In the genomic region with DNA sequence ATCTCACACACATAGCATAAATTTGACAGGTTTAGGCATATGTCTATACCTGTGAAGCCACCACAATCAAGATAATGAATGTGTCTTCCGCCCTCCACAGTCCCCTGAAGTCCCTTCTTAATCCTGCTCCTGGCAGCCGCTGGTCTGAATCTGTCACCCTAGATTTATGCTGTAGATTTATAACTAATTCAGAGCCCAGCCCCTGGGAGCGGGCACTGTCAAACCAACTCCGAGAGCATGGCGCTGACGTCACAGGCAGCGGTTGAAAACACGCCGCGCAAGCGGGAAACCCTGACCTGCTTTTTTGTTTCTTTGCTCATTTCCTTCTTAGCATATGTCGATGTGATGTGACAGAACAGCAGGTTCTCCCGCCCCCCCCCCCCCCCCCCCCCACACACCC, we compare ENCODE assay signal across 8 mouse cellular contexts. TPM values are rescaled to one million over a fixed set of nuclear protein-coding genes. Genes with fewer than 3 reads are reported as not detected.
DNase-seq lines count a peak whose midpoint lies in the region; ATAC-seq and TF ChIP-seq lines count a peak whose summit lies in the region.

No protein-coding gene starts in this region.

- TF ChIP-seq EP300 in stomach, postnatal 0 days (optimal IDR thresholded peaks at IDR 0.05), result no peak

- ATAC-seq in hindbrain, embryonic 13.5 days (ENCODE audit: low FRiP score), result peak; percentile 68; the same call in 1 of the 2 replicates
- peak; percentile 58 for ATAC-seq in megakaryocyte, adult 5-6 weeks (ENCODE audit: poor library complexity, severe bottlenecking)
- no peak for ATAC-seq in stomach, postnatal 0 days (ENCODE audit: low FRiP score, low TSS enrichment)

- 0 out of 2 replicates have a peak overlapping the region, but pooled peaks have one; percentile 40 for H3K9ac ChIP-seq in hindbrain, embryonic 13.5 days
- no peak overlapping the region for H3K9ac ChIP-seq in stomach, postnatal 0 days (ENCODE audit: low read length)

- peaks cover 20% of the 10 kb centered on the region for H3K27me3 ChIP-seq in E14TG2a.4 (ENCODE audit: insufficient read depth, low read length)
- H3K27me3 ChIP-seq in hindbrain, embryonic 13.5 days, result no peaks in the 10 kb centered on the region
- no peaks in the 10 kb centered on the region for H3K27me3 ChIP-seq in stomach, postnatal 0 days (ENCODE audit: control insufficient read depth, insufficient read depth, low read length)

- no peaks in the 10 kb centered on the region for H3K9me3 ChIP-seq in E14TG2a.4 (ENCODE audit: low read length)
- H3K9me3 ChIP-seq in hindbrain, embryonic 13.5 days, result no peaks in the 10 kb centered on the region
- H3K9me3 ChIP-seq in stomach, postnatal 0 days (ENCODE audit: control insufficient read depth, low read length), result no peaks in the 10 kb centered on the region

- no peak overlapping the region for H3K27ac ChIP-seq in hindbrain, embryonic 13.5 days
- no peak overlapping the region for H3K27ac ChIP-seq in stomach, postnatal 0 days (replicated peaks)

- 0 out of 2 replicates have a peak overlapping the region, but pooled peaks have one; percentile 41 for H3K4me3 ChIP-seq in E14TG2a.4 (replicated peaks; ENCODE audit: low read length)
- H3K4me3 ChIP-seq in hindbrain, embryonic 13.5 days, result peak overlapping the region; percentile 23
- no peak overlapping the region for H3K4me3 ChIP-seq in stomach, postnatal 0 days (ENCODE audit: low read depth, low read length)

- TF ChIP-seq CTCF in E14TG2a.4 (conservative IDR thresholded peaks at IDR 0.05; ENCODE audit: low read length), result no peak
- TF ChIP-seq CTCF in stomach, postnatal 0 days (IDR thresholded peaks at IDR 0.05; ENCODE audit: low read depth), result no peak

- 41% methylated on average over 13 of the region's 13 CpGs for WGBS in hindbrain, embryonic 13.5 days
- WGBS in stomach, postnatal 0 days, result 31% methylated on average over 13 of the region's 13 CpGs

- peaks cover 7% of the 10 kb centered on the region; the same call in 1 of the 2 replicates for H3K4me1 ChIP-seq in E14TG2a.4 (replicated peaks; ENCODE audit: low read depth, low read length)
- peaks cover 4% of the 10 kb centered on the region; the same call in 1 of the 2 replicates for H3K4me1 ChIP-seq in hindbrain, embryonic 13.5 days (replicated peaks)
- no peaks in the 10 kb centered on the region for H3K4me1 ChIP-seq in stomach, postnatal 0 days (replicated peaks; ENCODE audit: control insufficient read depth, insufficient read depth)

- peak overlapping the region; percentile 49 for H3K4me2 ChIP-seq in hindbrain, embryonic 13.5 days
- H3K4me2 ChIP-seq in stomach, postnatal 0 days (replicated peaks; ENCODE audit: low read depth), result peak overlapping the region; percentile 27; the same call in 1 of the 2 replicates

- H3K36me3 ChIP-seq in E14TG2a.4 (ENCODE audit: insufficient read depth, low read length), result no peaks in the 10 kb centered on the region
- H3K36me3 ChIP-seq in hindbrain, embryonic 13.5 days, result no peaks in the 10 kb centered on the region
- no peaks in the 10 kb centered on the region for H3K36me3 ChIP-seq in stomach, postnatal 0 days (ENCODE audit: control insufficient read depth, insufficient read depth, low read length)

- DNase-seq in embryo, embryonic 10.5 days (ENCODE audit: low spot score), result peak; percentile 20
- DNase-seq in embryo, embryonic 9.5 days (ENCODE audit: extremely low spot score), result no peak
- DNase-seq in stomach, postnatal 0 days (ENCODE audit: low spot score), result no peak
- no peak for DNase-seq in c-Kit-positive CD71-positive TER-119-positive erythroid progenitor cells, embryonic 14.5 days (ENCODE audit: low spot score)
- no peak for DNase-seq in ovary, postnatal 14 days (ENCODE audit: low spot score)

RNA-seq across cellular contexts. Expression of a gene that starts 25.3 kb away (rescaled TPM):
- polyA plus RNA-seq in hindbrain, embryonic 13.5 days (2015; fragmentation: Nextera tagmentation; extraction: Ambion mirVana), result 20.2 TPM in 2 replicates
- total RNA-seq in megakaryocyte, adult 5-6 weeks (2015), result 143 and 146 TPM in 2 replicates
- total RNA-seq in megakaryocyte, adult 5-6 weeks (2017), result 105 and 124 TPM in 2 replicates
- polyA plus RNA-seq in stomach, postnatal 0 days (2015; fragmentation: Nextera tagmentation; extraction: Ambion mirVana), result 34.0 and 35.9 TPM in 2 replicates
